Mouse (Mus musculus): Measurements from ENCODE around the gene Gsta2. TPM values are rescaled to one million over a fixed set of nuclear protein-coding genes. Genes with fewer than 3 reads are reported as not detected.
"Not testable (repeated sequence)": the region's sequence is repeated elsewhere in the genome, so short reads cannot be mapped to it uniquely, and the experiment has no call there.

Gsta2 gene
- polyA plus RNA-seq, 1 experiment: not detected

- WGBS: 21% methylated on average over 8 of the region's 8 CpGs
Measured at GRCm38 (mm10) chr9:78340324-78340723, 15.3 kb downstream of the Gsta2 start.

GRCm38 (mm10) chr9:78337050-78337449 lies 18.5 kb downstream of the Gsta2 start:
- not testable (repeated sequence) for H3K4me3 ChIP-seq (ENCODE audit: low read depth, low read length); H3K27me3 ChIP-seq (ENCODE audit: control insufficient read depth, insufficient read depth, low read length); H3K36me3 ChIP-seq (ENCODE audit: control insufficient read depth, insufficient read depth, low read length); H3K27ac ChIP-seq (ENCODE audit: insufficient read depth, low read depth, low read length); H3K4me1 ChIP-seq (ENCODE audit: control insufficient read depth, insufficient read depth, insufficient read length, low read length)

More at GRCm38 (mm10) chr9:78340324-78340723, 15.3 kb downstream of the Gsta2 start:
- H3K36me3 ChIP-seq (ENCODE audit: control insufficient read depth, insufficient read depth, low read length); H3K4me1 ChIP-seq (ENCODE audit: control insufficient read depth, insufficient read depth, insufficient read length, low read length); H3K27ac ChIP-seq (ENCODE audit: insufficient read depth, low read depth, low read length); H3K4me3 ChIP-seq (ENCODE audit: low read depth, low read length); H3K27me3 ChIP-seq (ENCODE audit: control insufficient read depth, insufficient read depth, low read length): not testable (repeated sequence)
- TF ChIP-seq CTCF (IDR thresholded peaks at IDR 0.05; ENCODE audit: extremely low read depth, insufficient read length, insufficient replicate concordance, low read depth, low read length): peak; percentile 71; the same call in 1 of the 2 replicates

GRCm38 (mm10) chr9:78327289-78327688 lies 28.3 kb downstream of the Gsta2 start, which contains the start of gene Omt2b:
Omt2b (plus strand) TSS chr9:78327589.
- WGBS: 85% methylated on average over 1 of the region's 1 CpGs
- H3K27ac ChIP-seq (ENCODE audit: insufficient read depth, low read depth, low read length); H3K4me3 ChIP-seq (ENCODE audit: low read depth, low read length); H3K4me1 ChIP-seq (ENCODE audit: control insufficient read depth, insufficient read depth, insufficient read length, low read length); H3K36me3 ChIP-seq (ENCODE audit: control insufficient read depth, insufficient read depth, low read length); H3K27me3 ChIP-seq (ENCODE audit: control insufficient read depth, insufficient read depth, low read length): not testable (repeated sequence)

- Histone ChIP-seq H3K4me3 (ENCODE audit: low read depth, low read length) (no peak overlapping the region), H3K4me1 (ENCODE audit: control insufficient read depth, insufficient read depth, insufficient read length, low read length) (no peaks in the 10 kb centered on the region), H3K27ac (ENCODE audit: insufficient read depth, low read depth, low read length) (no peak overlapping the region), H3K36me3 (ENCODE audit: control insufficient read depth, insufficient read depth, low read length) (no peaks in the 10 kb centered on the region), H3K27me3 (ENCODE audit: control insufficient read depth, insufficient read depth, low read length) (no peaks in the 10 kb centered on the region)
- 8% methylated on average over 1 of the region's 1 CpGs for WGBS
- TF ChIP-seq CTCF (IDR thresholded peaks at IDR 0.05; ENCODE audit: extremely low read depth, insufficient read length, insufficient replicate concordance, low read depth, low read length) (peak; percentile 35; the same call in 1 of the 2 replicates), POLR2A (IDR thresholded peaks at IDR 0.05; ENCODE audit: low read depth, low read length) (no peak)
Measured at GRCm38 (mm10) chr9:78319499-78319898, 36.1 kb downstream of the Gsta2 start.

GRCm38 (mm10) chr9:78314696-78315095 lies 40.9 kb downstream of the Gsta2 start, which contains the start of gene Omt2a:
Omt2a (minus strand) TSS chr9:78314796.
- no peaks in the 10 kb centered on the region for H3K4me1 ChIP-seq (ENCODE audit: control insufficient read depth, insufficient read depth, insufficient read length, low read length)
- no peak for TF ChIP-seq POLR2A (IDR thresholded peaks at IDR 0.05; ENCODE audit: low read depth, low read length)
- no peak for TF ChIP-seq CTCF (IDR thresholded peaks at IDR 0.05; ENCODE audit: extremely low read depth, insufficient read length, insufficient replicate concordance, low read depth, low read length)
- 90% methylated on average over 2 of the region's 2 CpGs for WGBS

GRCm38 (mm10) chr9:78308122-78308521 lies 47.5 kb downstream of the Gsta2 start:
- not testable (repeated sequence) for H3K4me1 ChIP-seq (ENCODE audit: control insufficient read depth, insufficient read depth, insufficient read length, low read length); H3K27ac ChIP-seq (ENCODE audit: insufficient read depth, low read depth, low read length); H3K27me3 ChIP-seq (ENCODE audit: control insufficient read depth, insufficient read depth, low read length); H3K4me3 ChIP-seq (ENCODE audit: low read depth, low read length); H3K36me3 ChIP-seq (ENCODE audit: control insufficient read depth, insufficient read depth, low read length)
- 74% methylated on average over 3 of the region's 3 CpGs for WGBS

More at GRCm38 (mm10) chr9:78314696-78315095, 40.9 kb downstream of the Gsta2 start, which contains the start of gene Omt2a:
- Histone ChIP-seq H3K27ac (ENCODE audit: insufficient read depth, low read depth, low read length) (no peak within 1 kb of the TSS), H3K4me3 (ENCODE audit: low read depth, low read length) (no peak within 1 kb of the TSS), H3K27me3 (ENCODE audit: control insufficient read depth, insufficient read depth, low read length) (no peaks in the 10 kb centered on the region), H3K36me3 (ENCODE audit: control insufficient read depth, insufficient read depth, low read length) (no peaks in the 10 kb centered on the region)

- 20% methylated on average over 1 of the region's 1 CpGs for WGBS
- not testable (repeated sequence) for H3K27me3 ChIP-seq (ENCODE audit: control insufficient read depth, insufficient read depth, low read length); H3K4me3 ChIP-seq (ENCODE audit: low read depth, low read length)
Measured at GRCm38 (mm10) chr9:78299143-78299542, 56.4 kb downstream of the Gsta2 start.

GRCm38 (mm10) chr9:78298232-78298631 lies 57.4 kb downstream of the Gsta2 start:
- Histone ChIP-seq H3K4me3 (ENCODE audit: low read depth, low read length) (no peak overlapping the region), H3K27ac (ENCODE audit: insufficient read depth, low read depth, low read length) (no peak overlapping the region), H3K4me1 (ENCODE audit: control insufficient read depth, insufficient read depth, insufficient read length, low read length) (peaks cover 2% of the 10 kb centered on the region; the same call in 1 of the 2 replicates), H3K36me3 (ENCODE audit: control insufficient read depth, insufficient read depth, low read length) (no peaks in the 10 kb centered on the region), H3K27me3 (ENCODE audit: control insufficient read depth, insufficient read depth, low read length) (no peaks in the 10 kb centered on the region)
- TF ChIP-seq CTCF (IDR thresholded peaks at IDR 0.05; ENCODE audit: extremely low read depth, insufficient read length, insufficient replicate concordance, low read depth, low read length) (no peak), POLR2A (IDR thresholded peaks at IDR 0.05; ENCODE audit: low read depth, low read length) (no peak)
- WGBS: 97% methylated on average over 1 of the region's 1 CpGs

More at GRCm38 (mm10) chr9:78299143-78299542, 56.4 kb downstream of the Gsta2 start:
- H3K27ac ChIP-seq (ENCODE audit: insufficient read depth, low read depth, low read length); H3K36me3 ChIP-seq (ENCODE audit: control insufficient read depth, insufficient read depth, low read length); H3K4me1 ChIP-seq (ENCODE audit: control insufficient read depth, insufficient read depth, insufficient read length, low read length): not testable (repeated sequence)

Measured in small intestine, adult 2 months (tissue).